Mouse (Mus musculus) midbrain, embryonic 13.5 days (tissue): ENCODE results near the gene Pcgf1. TPM values are rescaled to one million over a fixed set of nuclear protein-coding genes. Genes with fewer than 3 reads are reported as not detected.
A peak's percentile ranks its signal among the peaks of the same experiment; 100 is the strongest.

ENCODE experiments used
- ATAC-seq: fragments of 200-750 bp; cut with Nextera tagmentation; 2 replicates; pipeline ENCODE4 v1.8.0; 2017; ENCODE audit warnings: mild to moderate bottlenecking, moderate TSS enrichment, moderate library complexity
- H3K27ac ChIP-seq: fragments of 300-500 bp; sonication (generic); 2 replicates; pipeline ENCODE4 v1.5.1; 2015; ENCODE audit warnings: inconsistent platforms, mild to moderate bottlenecking, moderate library complexity
- H3K27me3 ChIP-seq: fragments of 300-500 bp; sonication (generic); 2 replicates; pipeline ENCODE4 v1.6.1; 2015; ENCODE audit warnings: mild to moderate bottlenecking, inconsistent platforms
- H3K36me3 ChIP-seq: fragments of 300-500 bp; sonication (generic); 2 replicates; pipeline ENCODE4 v1.6.1; 2015; ENCODE audit warnings: mild to moderate bottlenecking, inconsistent platforms
- H3K4me1 ChIP-seq: fragments of 300-500 bp; sonication (generic); replicated peaks from 2 replicates; pipeline ENCODE4 v1.6.1; 2015; ENCODE audit warnings: inconsistent platforms
- H3K4me2 ChIP-seq: fragments of 300-500 bp; sonication (generic); replicated peaks from 2 replicates; pipeline ENCODE4 v1.6.1; 2015; ENCODE audit warnings: moderate library complexity, mild to moderate bottlenecking, inconsistent platforms
- H3K4me3 ChIP-seq: fragments of 300-500 bp; sonication (generic); replicated peaks from 2 replicates; pipeline ENCODE4 v1.5.1; 2015; ENCODE audit warnings: mild to moderate bottlenecking, inconsistent platforms
- H3K9ac ChIP-seq: fragments of 300-500 bp; sonication (generic); replicated peaks from 2 replicates; pipeline ENCODE4 v1.6.1; 2015; ENCODE audit warnings: mild to moderate bottlenecking, inconsistent platforms
- H3K9me3 ChIP-seq: fragments of 300-500 bp; sonication (generic); 2 replicates; pipeline ENCODE4 v1.6.1; 2016; ENCODE audit warnings: mild to moderate bottlenecking, inconsistent platforms
- WGBS: fragments of 180-500 bp; shearing (Covaris S2); methylation state at CpG from one replicate; pipeline ENCODE4 v1.1.7; 2015; 5-methylcytosine and 5-hydroxymethylcytosine counted together
- polyA plus RNA-seq: library from polyadenylated mRNA; unstranded; fragments of >200 nt; fragmentation: Nextera tagmentation; extraction: Ambion mirVana; gene quantifications from 2 replicates; pipeline ENCODE4 v1.2.1, GENCODE M21; 2015

Gene Pcgf1
- polyA plus RNA-seq, 1 experiment from 2014 or later: 53.4 TPM

GRCm38 (mm10) chr6:83043993-83044392, 33.7 kb upstream of the Pcgf1 start:
- Histone ChIP-seq H3K4me3 (no peak overlapping the region), H3K4me2 (no peak overlapping the region), H3K4me1 (no peaks in the 10 kb centered on the region), H3K27me3 (no peaks in the 10 kb centered on the region; the same call in 1 of the 2 replicates), H3K9me3 (no peaks in the 10 kb centered on the region), H3K36me3 (no peaks in the 10 kb centered on the region), H3K9ac (no peak overlapping the region), H3K27ac (no peak overlapping the region)
- no peak for ATAC-seq
- WGBS: 92% methylated on average over 5 of the region's 5 CpGs

- Histone ChIP-seq H3K27ac (no peak overlapping the region), H3K4me1 (no peaks in the 10 kb centered on the region), H3K27me3 (no peaks in the 10 kb centered on the region; the same call in 1 of the 2 replicates), H3K4me2 (no peak overlapping the region), H3K9ac (no peak overlapping the region), H3K36me3 (no peaks in the 10 kb centered on the region), H3K4me3 (no peak overlapping the region), H3K9me3 (no peaks in the 10 kb centered on the region)
- WGBS: 84% methylated on average over 9 of the region's 9 CpGs
- no peak for ATAC-seq
Observed at GRCm38 (mm10) chr6:83044742-83045141, 32.9 kb upstream of the Pcgf1 start.

DNA sequence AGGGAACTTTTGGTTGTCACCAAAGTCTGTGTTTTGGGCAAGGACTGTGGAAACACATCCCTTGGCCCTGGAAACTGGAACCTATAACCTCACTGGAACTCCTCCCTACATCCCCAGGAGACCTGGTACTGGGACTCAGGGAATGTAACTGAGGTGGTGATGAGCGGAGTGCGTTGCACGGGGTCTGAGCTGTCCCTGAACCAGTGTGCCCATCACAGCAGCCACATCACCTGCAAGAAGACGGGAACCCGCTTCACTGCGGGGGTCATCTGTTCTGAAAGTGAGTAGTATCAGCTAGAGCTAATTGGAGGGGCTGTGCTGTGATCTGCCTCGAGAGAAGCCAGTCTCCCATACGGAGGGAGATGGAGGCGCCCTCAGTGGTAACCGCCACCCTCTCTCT, 28.3 kb upstream of the Pcgf1 start:
- WGBS: 80% methylated on average over 10 of the region's 10 CpGs
- H3K9ac ChIP-seq: no peak overlapping the region
- H3K27me3 ChIP-seq: no peaks in the 10 kb centered on the region
- H3K4me2 ChIP-seq: no peak overlapping the region
- H3K27ac ChIP-seq: no peak overlapping the region
- peaks cover 15% of the 10 kb centered on the region for H3K4me1 ChIP-seq
- no peak for ATAC-seq
- H3K9me3 ChIP-seq: no peaks in the 10 kb centered on the region
- H3K36me3 ChIP-seq: peaks cover 13% of the 10 kb centered on the region
- no peak overlapping the region for H3K4me3 ChIP-seq

- H3K4me2 ChIP-seq: peak overlapping the region; percentile 79
- H3K4me3 ChIP-seq: peak overlapping the region; percentile 99
- 3% methylated on average over 26 of the region's 26 CpGs for WGBS
- peak overlapping the region; percentile 89 for H3K27ac ChIP-seq
- peaks cover 30% of the 10 kb centered on the region for H3K36me3 ChIP-seq
- peak; percentile 3; the same call in 1 of the 2 replicates for ATAC-seq
- H3K9ac ChIP-seq: peak overlapping the region; percentile 93
- H3K4me1 ChIP-seq: peaks cover 29% of the 10 kb centered on the region
- H3K9me3 ChIP-seq: no peaks in the 10 kb centered on the region
- no peaks in the 10 kb centered on the region; the same call in 1 of the 2 replicates for H3K27me3 ChIP-seq
Observed at GRCm38 (mm10) chr6:83053136-83053960, 24.3 kb upstream of the Pcgf1 start.

- Histone ChIP-seq H3K4me1 (peaks cover 29% of the 10 kb centered on the region), H3K27me3 (peaks cover 2% of the 10 kb centered on the region), H3K9me3 (no peaks in the 10 kb centered on the region), H3K9ac (peak within 1 kb of the TSS; percentile 93), H3K27ac (peak within 1 kb of the TSS; percentile 89), H3K4me3 (peak within 1 kb of the TSS; percentile 99), H3K36me3 (peaks cover 30% of the 10 kb centered on the region), H3K4me2 (peak within 1 kb of the TSS; percentile 79)
- WGBS: under 1% methylated on average over 64 of the region's 64 CpGs
- ATAC-seq: peak; percentile 99
Observed at GRCm38 (mm10) chr6:83054074-83054851, 23.4 kb upstream of the Pcgf1 start, which contains the start of gene Aup1. Gene Aup1 (plus strand): TSS chr6:83054521.

GRCm38 (mm10) chr6:83054871-83055431, 22.7 kb upstream of the Pcgf1 start, which contains the start of gene Htra2:
Gene Htra2 (minus strand): TSS chr6:83055273.
- H3K36me3 ChIP-seq: peaks cover 30% of the 10 kb centered on the region
- peaks cover 7% of the 10 kb centered on the region for H3K27me3 ChIP-seq
- peaks cover 29% of the 10 kb centered on the region for H3K4me1 ChIP-seq
- H3K9ac ChIP-seq: peak within 1 kb of the TSS; percentile 93
- peak within 1 kb of the TSS; percentile 99 for H3K4me3 ChIP-seq
- ATAC-seq: peak; percentile 67; the same call in 1 of the 2 replicates
- peak within 1 kb of the TSS; percentile 79 for H3K4me2 ChIP-seq
- H3K9me3 ChIP-seq: no peaks in the 10 kb centered on the region
- 2% methylated on average over 50 of the region's 50 CpGs for WGBS
- peak within 1 kb of the TSS; percentile 89 for H3K27ac ChIP-seq

GRCm38 (mm10) chr6:83057790-83058189, 19.9 kb upstream of the Pcgf1 start, which contains the start of gene Dqx1:
Gene Dqx1 (plus strand): TSS chr6:83057844.
- Histone ChIP-seq H3K27me3 (peaks cover 35% of the 10 kb centered on the region), H3K4me3 (no peak within 1 kb of the TSS), H3K36me3 (peaks cover 17% of the 10 kb centered on the region), H3K4me1 (peaks cover 23% of the 10 kb centered on the region), H3K9me3 (no peaks in the 10 kb centered on the region), H3K9ac (no peak within 1 kb of the TSS; the same call in 1 of the 2 replicates), H3K27ac (no peak within 1 kb of the TSS), H3K4me2 (no peak within 1 kb of the TSS)
- WGBS: 57% methylated on average over 3 of the region's 3 CpGs
- ATAC-seq: no peak

- WGBS: 87% methylated on average over 2 of the region's 2 CpGs
- no peak overlapping the region for H3K9ac ChIP-seq
- H3K4me2 ChIP-seq: no peak overlapping the region
- ATAC-seq: no peak
- H3K9me3 ChIP-seq: no peaks in the 10 kb centered on the region
- H3K27ac ChIP-seq: no peak overlapping the region
- H3K4me1 ChIP-seq: peaks cover 14% of the 10 kb centered on the region
- no peak overlapping the region for H3K4me3 ChIP-seq
- H3K27me3 ChIP-seq: peaks cover 45% of the 10 kb centered on the region
- peaks cover 17% of the 10 kb centered on the region for H3K36me3 ChIP-seq
Observed at GRCm38 (mm10) chr6:83058725-83059124, 18.9 kb upstream of the Pcgf1 start.

- no peaks in the 10 kb centered on the region for H3K9me3 ChIP-seq
- H3K9ac ChIP-seq: no peak overlapping the region
- peaks cover 19% of the 10 kb centered on the region for H3K4me1 ChIP-seq
- H3K27me3 ChIP-seq: peaks cover 100% of the 10 kb centered on the region
- no peak overlapping the region for H3K4me2 ChIP-seq
- no peaks in the 10 kb centered on the region for H3K36me3 ChIP-seq
- no peak overlapping the region for H3K27ac ChIP-seq
- no peak for ATAC-seq
- no peak overlapping the region for H3K4me3 ChIP-seq
- 38% methylated on average over 8 of the region's 8 CpGs for WGBS
Observed at GRCm38 (mm10) chr6:83065995-83066394, 11.7 kb upstream of the Pcgf1 start.

DNA sequence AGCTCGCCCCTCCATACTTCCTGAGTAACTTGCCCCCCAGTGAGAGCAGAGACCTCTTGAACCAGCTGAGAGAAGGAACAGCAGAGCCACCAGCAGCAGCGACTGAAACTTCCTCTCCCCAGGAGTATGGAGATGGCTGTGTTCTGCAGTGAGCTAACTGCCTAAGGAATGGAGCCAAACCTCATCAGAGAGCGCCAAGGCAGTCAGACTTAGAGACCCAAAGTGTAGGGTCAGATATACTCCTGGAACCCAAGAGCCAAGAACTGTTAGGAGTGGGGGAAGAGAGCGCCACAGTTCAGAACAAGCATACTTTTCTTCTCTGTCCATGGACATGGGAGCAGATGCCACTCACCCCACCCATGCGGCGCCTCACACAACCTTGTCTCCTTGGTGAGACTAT, 11.2 kb upstream of the Pcgf1 start:
- no peak for ATAC-seq
- WGBS: 22% methylated on average over 6 of the region's 6 CpGs
- no peak overlapping the region for H3K27ac ChIP-seq

DNA sequence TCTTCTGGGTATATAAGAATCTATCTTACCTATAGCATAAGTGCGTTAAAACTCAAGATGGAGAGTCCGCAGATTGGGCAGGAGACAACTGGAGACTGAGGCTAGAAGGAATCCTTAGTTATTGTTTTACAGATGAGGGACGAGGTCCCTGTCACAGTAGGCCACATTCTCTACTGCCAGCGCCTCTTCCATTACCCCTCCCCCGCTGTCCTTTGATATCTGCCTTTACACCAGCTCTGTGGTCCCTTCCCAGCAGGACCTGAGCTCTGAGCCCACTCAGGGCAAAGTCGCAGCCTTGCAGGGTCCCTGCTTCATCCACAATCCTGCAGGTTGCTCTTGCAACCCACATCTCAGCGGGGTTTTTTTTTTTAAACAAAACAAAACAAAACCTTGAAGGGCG, 9.4 kb upstream of the Pcgf1 start:
- Histone ChIP-seq H3K4me1 (peaks cover 25% of the 10 kb centered on the region), H3K27me3 (peaks cover 100% of the 10 kb centered on the region), H3K36me3 (no peaks in the 10 kb centered on the region), H3K9ac (no peak overlapping the region), H3K27ac (no peak overlapping the region), H3K9me3 (no peaks in the 10 kb centered on the region), H3K4me3 (0 out of 2 replicates have a peak overlapping the region, but pooled peaks have one; percentile 14), H3K4me2 (peak overlapping the region; percentile 26; the same call in 1 of the 2 replicates)
- 3% methylated on average over 8 of the region's 8 CpGs for WGBS
- ATAC-seq: no peak

More for the DNA sequence above, 11.2 kb upstream of the Pcgf1 start:
- H3K4me1 ChIP-seq: peaks cover 24% of the 10 kb centered on the region
- H3K9ac ChIP-seq: no peak overlapping the region
- H3K4me2 ChIP-seq: no peak overlapping the region
- H3K9me3 ChIP-seq: no peaks in the 10 kb centered on the region
- H3K27me3 ChIP-seq: peaks cover 100% of the 10 kb centered on the region
- no peak overlapping the region for H3K4me3 ChIP-seq
- H3K36me3 ChIP-seq: no peaks in the 10 kb centered on the region
